Mouse (Mus musculus) gastrocnemius, adult 2 months (tissue): ENCODE measurements around the gene Lrrc7. TPM values are rescaled to one million over a fixed set of nuclear protein-coding genes. Genes with fewer than 3 reads are reported as not detected.
A peak's percentile ranks its signal among the peaks of the same experiment; 100 is the strongest.

Source experiments
- DNase-seq: peaks from one replicate; pipeline ENCODE4 v3.0.0; 2022
- H3K27ac ChIP-seq: fragments of 200-600 bp; 2 replicates; pipeline ENCODE4 v1.8.1; 2022; ENCODE audit warnings: mild to moderate bottlenecking
- H3K4me3 ChIP-seq: fragments of 200-600 bp; 2 replicates; pipeline ENCODE4 v1.8.1; 2022; ENCODE audit warnings: mild to moderate bottlenecking, moderate library complexity
- CTCF ChIP-seq: fragments of 200-600 bp; IDR thresholded peaks from 2 replicates; pipeline ENCODE4 v1.8.1; 2022; ENCODE audit warnings: antibody characterized with exemption, mild to moderate bottlenecking, moderate library complexity
- intact Hi-C: fragments of 180-260 bp; cut with DNase I; formaldehyde crosslinking; loops from one replicate; pipeline ENCODE4 v1.15.1; 2025
- total RNA-seq, 2 experiments: library from RNA; stranded (reverse); gene quantifications; 2 replicates each; pipeline ENCODE4 v1.2.3; 2021

Gene Lrrc7
- total RNA-seq, 2 experiments from 2014 or later, result not detected

GRCm38 (mm10) chr3:158493730-158494129 lies 68.3 kb downstream of the Lrrc7 start:
- no peak for TF ChIP-seq CTCF
- DNase-seq, result no peak
- H3K27ac ChIP-seq, result no peak overlapping the region
- no peak overlapping the region for H3K4me3 ChIP-seq
- intact Hi-C loops, result no loop called here

DNA sequence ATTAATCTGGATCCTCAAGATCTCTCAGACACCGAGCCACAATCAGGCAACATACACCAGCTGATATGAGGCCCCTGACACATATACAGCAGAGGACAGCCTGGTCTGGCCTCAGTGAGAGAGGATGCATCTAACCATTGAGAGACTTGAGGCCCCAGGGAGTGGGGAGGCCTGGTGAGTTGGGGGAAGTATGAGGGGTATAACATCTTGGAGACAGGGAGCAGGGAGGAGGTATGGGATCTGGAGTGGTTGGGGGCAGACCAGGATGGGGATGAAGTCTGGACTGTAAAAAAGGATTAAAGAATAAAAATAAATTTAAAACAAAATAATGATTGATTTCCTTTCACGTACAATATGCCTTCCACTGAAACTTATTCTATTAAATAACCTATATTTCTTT lies 82.3 kb downstream of the Lrrc7 start:
- Histone ChIP-seq H3K4me3 (no peak overlapping the region), H3K27ac (no peak overlapping the region)
- no peak for TF ChIP-seq CTCF
- DNase-seq, result no peak
- intact Hi-C loops, result no loop called here

GRCm38 (mm10) chr3:158400600-158400999 lies 161.4 kb downstream of the Lrrc7 start:
- DNase-seq, result no peak
- intact Hi-C loops, result no loop called here
- Histone ChIP-seq H3K27ac (no peak overlapping the region), H3K4me3 (no peak overlapping the region)
- no peak for TF ChIP-seq CTCF

- H3K27ac ChIP-seq, result no peak overlapping the region
- H3K4me3 ChIP-seq, result no peak overlapping the region
- intact Hi-C loops, result no loop called here
- no peak for TF ChIP-seq CTCF
- DNase-seq, result no peak
Measured at GRCm38 (mm10) chr3:158391534-158391933, 170.5 kb downstream of the Lrrc7 start.

DNA sequence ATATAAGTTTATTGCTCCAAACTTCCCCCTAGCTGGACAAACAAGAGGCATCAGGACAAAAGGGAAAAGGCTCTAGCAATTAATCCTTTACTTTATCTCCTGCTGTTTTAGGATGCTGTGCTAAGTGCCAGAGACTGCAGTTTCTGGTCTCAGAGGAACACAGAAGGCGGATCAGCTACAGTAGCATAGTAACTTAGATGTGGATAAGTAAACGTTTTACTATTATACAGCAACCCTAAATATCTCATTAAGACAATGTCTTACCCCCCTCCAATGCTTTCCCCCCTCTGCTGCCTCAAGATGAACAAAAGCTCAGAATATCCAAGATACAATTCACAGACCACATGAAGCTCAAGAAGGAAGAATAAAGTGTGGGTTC lies 174.0 kb downstream of the Lrrc7 start:
- intact Hi-C loops, result no loop called here
- H3K27ac ChIP-seq, result no peak overlapping the region
- DNase-seq, result no peak
- no peak overlapping the region for H3K4me3 ChIP-seq
- no peak for TF ChIP-seq CTCF

- Histone ChIP-seq H3K27ac (no peak overlapping the region), H3K4me3 (no peak overlapping the region)
- no peak for TF ChIP-seq CTCF
- intact Hi-C loops, result no loop called here
- no peak for DNase-seq
Measured at GRCm38 (mm10) chr3:158387413-158388075, 174.5 kb downstream of the Lrrc7 start.

GRCm38 (mm10) chr3:158386848-158387247 lies 175.2 kb downstream of the Lrrc7 start:
- intact Hi-C loops, result no loop called here
- Histone ChIP-seq H3K27ac (no peak overlapping the region), H3K4me3 (no peak overlapping the region)
- no peak for DNase-seq
- TF ChIP-seq CTCF, result no peak

- DNase-seq, result no peak
- no peak overlapping the region for H3K27ac ChIP-seq
- TF ChIP-seq CTCF, result peak; percentile 14; the same call in 1 of the 2 replicates
- intact Hi-C loops, result no loop called here
- no peak overlapping the region for H3K4me3 ChIP-seq
Measured at GRCm38 (mm10) chr3:158375885-158376284, 186.1 kb downstream of the Lrrc7 start.

GRCm38 (mm10) chr3:158369169-158369568 lies 192.9 kb downstream of the Lrrc7 start:
- H3K27ac ChIP-seq, result no peak overlapping the region
- no peak for TF ChIP-seq CTCF
- intact Hi-C loops, result no loop called here
- H3K4me3 ChIP-seq, result no peak overlapping the region
- DNase-seq, result no peak

GRCm38 (mm10) chr3:158365801-158366200 lies 196.2 kb downstream of the Lrrc7 start:
- no peak for DNase-seq
- intact Hi-C loops, result no loop called here
- no peak for TF ChIP-seq CTCF
- H3K27ac ChIP-seq, result no peak overlapping the region
- H3K4me3 ChIP-seq, result no peak overlapping the region

DNA sequence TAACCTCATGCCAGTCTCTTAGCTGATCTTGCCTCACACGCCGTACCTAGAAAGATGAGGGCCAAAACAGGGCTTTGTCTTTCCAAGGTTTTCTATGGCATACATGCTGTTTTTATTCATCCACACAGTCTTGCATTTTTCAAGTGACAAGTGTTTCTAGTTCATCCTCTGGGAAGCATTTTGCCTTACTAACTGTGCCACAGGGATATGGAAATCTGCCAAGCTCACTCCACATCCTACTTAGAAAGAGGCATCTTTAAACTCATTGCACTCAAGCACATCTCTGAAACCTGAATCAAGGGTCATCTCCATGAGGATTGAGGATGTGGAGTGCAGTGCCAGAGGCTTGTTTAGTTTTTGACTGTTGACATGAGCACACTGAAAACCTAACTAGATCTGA lies 199.9 kb downstream of the Lrrc7 start:
- intact Hi-C loops, result no loop called here
- no peak for TF ChIP-seq CTCF
- no peak for DNase-seq
- Histone ChIP-seq H3K27ac (no peak overlapping the region), H3K4me3 (no peak overlapping the region)

DNA sequence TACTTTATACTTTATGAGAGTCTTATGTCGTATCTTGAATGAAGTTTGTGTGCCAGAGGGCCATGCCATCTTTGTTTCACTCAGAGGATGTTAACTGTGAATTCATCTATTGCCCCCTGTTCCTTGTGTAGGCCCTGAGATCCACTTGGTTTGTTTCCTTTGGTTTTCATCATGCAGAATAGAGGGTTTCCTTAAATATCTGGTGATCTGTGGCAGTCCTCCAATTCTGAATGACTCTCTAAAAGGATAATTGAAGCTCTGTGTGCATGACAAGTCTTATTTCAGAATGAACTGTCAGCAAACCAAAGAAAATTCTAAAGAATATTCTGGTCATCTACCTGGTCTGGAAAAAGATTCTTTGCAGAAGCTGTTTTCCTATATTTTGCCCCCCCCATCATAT lies 205.3 kb downstream of the Lrrc7 start:
- H3K27ac ChIP-seq, result no peak overlapping the region
- intact Hi-C loops, result no loop called here
- no peak overlapping the region for H3K4me3 ChIP-seq
- no peak for TF ChIP-seq CTCF
- DNase-seq, result no peak

- intact Hi-C loops, result no loop called here
- H3K27ac ChIP-seq, result no peak overlapping the region
Measured at GRCm38 (mm10) chr3:158356194-158356593, 205.8 kb downstream of the Lrrc7 start.

DNA sequence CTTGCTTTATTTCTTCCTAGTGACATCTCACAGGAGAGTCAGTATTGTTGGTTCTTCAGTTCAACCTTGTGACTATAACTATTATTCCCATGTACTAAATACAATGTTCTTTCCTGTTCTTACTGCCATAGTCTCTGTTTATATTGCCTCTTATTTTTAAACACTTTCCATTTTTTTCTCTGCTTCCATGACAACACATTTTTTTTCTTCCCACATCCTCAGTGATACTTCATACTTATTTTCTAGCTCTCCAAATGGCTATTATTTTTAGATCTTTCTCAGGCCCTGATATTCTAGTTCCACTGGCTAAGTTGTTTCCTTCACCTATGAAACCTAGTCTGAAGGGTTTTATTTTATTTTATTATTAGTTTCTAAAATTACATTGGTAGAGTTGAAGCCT lies 221.2 kb downstream of the Lrrc7 start:
- intact Hi-C loops, result no loop called here
- TF ChIP-seq CTCF, result no peak
- DNase-seq, result no peak
- Histone ChIP-seq H3K4me3 (no peak overlapping the region), H3K27ac (no peak overlapping the region)

More at GRCm38 (mm10) chr3:158356194-158356593, 205.8 kb downstream of the Lrrc7 start:
- no peak for DNase-seq
- TF ChIP-seq CTCF, result no peak
- no peak overlapping the region for H3K4me3 ChIP-seq

- no peak for DNase-seq
- Histone ChIP-seq H3K4me3 (no peak overlapping the region), H3K27ac (no peak overlapping the region)
- TF ChIP-seq CTCF, result no peak
- intact Hi-C loops, result no loop called here
Measured at GRCm38 (mm10) chr3:158330085-158330484, 231.9 kb downstream of the Lrrc7 start.
